Mouse (Mus musculus) CH12.LX (cell line): ENCODE measurements around the gene Hibadh. TPM values are rescaled to one million over a fixed set of nuclear protein-coding genes. Genes with fewer than 3 reads are reported as not detected.

Experiments
- DNase-seq: peaks from one replicate; pipeline ENCODE4 v3.0.0-alpha.2; 2013; ENCODE audit errors: extremely low read depth
- H3K27ac ChIP-seq: 2 replicates; pipeline ENCODE4 v1.5.1; 2012; ENCODE audit warnings: low read depth, mild to moderate bottlenecking, control low read depth, moderate library complexity; ENCODE audit not compliant: insufficient read depth
- H3K27me3 ChIP-seq: replicated peaks from 2 replicates; pipeline ENCODE3; 2012; ENCODE audit warnings: inconsistent platforms
- H3K36me3 ChIP-seq, 2 experiments: replicated peaks in 1 of 2; 2 replicates each; pipeline versions ENCODE3 to v1.6.1; 2012; ENCODE audit warnings: inconsistent platforms in 1 of 2, low read length in 1 of 2, mild to moderate bottlenecking in 1 of 2, mixed read lengths in 1 of 2, moderate library complexity in 1 of 2; ENCODE audit not compliant: control insufficient read depth in 1 of 2, insufficient read depth in 1 of 2
- H3K4me1 ChIP-seq, 2 experiments: 2 replicates each; pipeline ENCODE4 v1.6.1; 2012; ENCODE audit warnings: inconsistent platforms in 1 of 2, moderate library complexity in 1 of 2; ENCODE audit not compliant: insufficient read depth in 2 of 2, control insufficient read depth in 1 of 2
- H3K4me2 ChIP-seq: 2 replicates; pipeline ENCODE4 v1.6.1; 2012; ENCODE audit warnings: low read depth, mild to moderate bottlenecking, control low read depth; ENCODE audit not compliant: poor library complexity, insufficient read depth, severe bottlenecking
- H3K4me3 ChIP-seq, 3 experiments: fragments of 150-350 bp in 1 of 3; sonication (generic) in 1 of 3; replicated peaks in 1 of 3; 2 replicates each; pipeline versions ENCODE3 to v1.5.1; 2011 to 2012; ENCODE audit warnings: low read depth in 2 of 3, low read length in 2 of 3, mild to moderate bottlenecking in 2 of 3, moderate library complexity in 2 of 3, control low read depth in 1 of 3, improper control_type of control experiment in 1 of 3, inconsistent platforms in 1 of 3, mixed read lengths in 1 of 3; ENCODE audit not compliant: poor library complexity in 1 of 3
- H3K79me2 ChIP-seq: replicated peaks from 2 replicates; pipeline ENCODE4 v1.6.1; 2012; ENCODE audit warnings: mild to moderate bottlenecking, moderate library complexity; ENCODE audit not compliant: control insufficient read depth, poor library complexity, insufficient read depth, severe bottlenecking; ENCODE audit errors: extremely low read depth
- H3K9ac ChIP-seq: 2 replicates; pipeline ENCODE4 v1.6.1; 2012; ENCODE audit warnings: low read depth, mild to moderate bottlenecking, control low read depth, moderate library complexity; ENCODE audit not compliant: insufficient read depth
- H3K9me3 ChIP-seq: replicated peaks from 2 replicates; pipeline ENCODE3; 2012; ENCODE audit warnings: low read length, inconsistent platforms, mixed read lengths
- CHD1 ChIP-seq: IDR thresholded peaks from 2 replicates; pipeline ENCODE4 v1.6.1; 2012; ENCODE audit warnings: low read depth, low read length, improper control_type of control experiment, inconsistent platforms
- E2F4 ChIP-seq: IDR thresholded peaks from 2 replicates; pipeline ENCODE4 v1.6.1; 2011; ENCODE audit warnings: low read depth, low read length, improper control_type of control experiment; ENCODE audit not compliant: insufficient replicate concordance
- ELF1 ChIP-seq: IDR thresholded peaks from 2 replicates; pipeline ENCODE4 v1.6.1; 2014; ENCODE audit warnings: low read depth, mild to moderate bottlenecking, inconsistent platforms, low read length, improper control_type of control experiment
- IRF4 ChIP-seq: IDR thresholded peaks from 2 replicates; pipeline ENCODE4 v1.6.1; 2014; ENCODE audit warnings: low read depth, mild to moderate bottlenecking, inconsistent platforms, low read length, improper control_type of control experiment
- JUN ChIP-seq: IDR thresholded peaks from 2 replicates; pipeline ENCODE4 v1.6.1; 2011; ENCODE audit warnings: low read depth, mild to moderate bottlenecking, low read length, improper control_type of control experiment, moderate library complexity; ENCODE audit not compliant: insufficient read depth
- MAFK ChIP-seq: IDR thresholded peaks from 2 replicates; pipeline ENCODE4 v1.6.1; 2011; ENCODE audit warnings: low read length, improper control_type of control experiment; ENCODE audit not compliant: insufficient replicate concordance
- MAX ChIP-seq: IDR thresholded peaks from 2 replicates; pipeline ENCODE4 v1.6.1; 2011; ENCODE audit warnings: low read length, improper control_type of control experiment
- MAZ ChIP-seq: IDR thresholded peaks from 2 replicates; pipeline ENCODE4 v1.6.1; 2012; ENCODE audit warnings: low read depth, mild to moderate bottlenecking, inconsistent platforms, low read length, improper control_type of control experiment, moderate library complexity
- PAX5 ChIP-seq: IDR thresholded peaks from 2 replicates; pipeline ENCODE4 v1.6.1; 2012; ENCODE audit warnings: low read length, inconsistent platforms, mixed read lengths
- RAD21 ChIP-seq: IDR thresholded peaks from 2 replicates; pipeline ENCODE4 v1.6.1; 2011; ENCODE audit warnings: low read depth, mild to moderate bottlenecking, low read length, improper control_type of control experiment, moderate library complexity
- RCOR1 ChIP-seq: conservative IDR thresholded peaks from 2 replicates; pipeline ENCODE4 v1.6.1; 2012; ENCODE audit warnings: low read depth, mild to moderate bottlenecking, inconsistent platforms, low read length, improper control_type of control experiment
- SMC3 ChIP-seq: IDR thresholded peaks from 2 replicates; pipeline ENCODE4 v1.6.1; 2011; ENCODE audit warnings: low read depth, low read length, improper control_type of control experiment
- UBTF ChIP-seq: IDR thresholded peaks from 2 replicates; pipeline ENCODE4 v1.6.1; 2012; ENCODE audit warnings: low read depth, mild to moderate bottlenecking, inconsistent platforms, low read length, improper control_type of control experiment, moderate library complexity
- ZKSCAN1 ChIP-seq: IDR thresholded peaks from 2 replicates; pipeline ENCODE4 v1.6.1; 2012; ENCODE audit warnings: low read depth, inconsistent platforms, low read length, improper control_type of control experiment, borderline replicate concordance
- ZMIZ1 ChIP-seq: IDR thresholded peaks from 2 replicates; pipeline ENCODE4 v1.6.1; 2012; ENCODE audit warnings: low read depth, mild to moderate bottlenecking, inconsistent platforms, low read length, improper control_type of control experiment
- ZNF384 ChIP-seq: IDR thresholded peaks from 2 replicates; pipeline ENCODE4 v1.6.1; 2012; ENCODE audit warnings: low read depth, low read length, improper control_type of control experiment, inconsistent platforms
- dilution Hi-C: fragments of 300-500 bp; cut with MboI; formaldehyde crosslinking; loops from 2 replicates; pipeline ENCODE4 v1.14.3; 2020; ENCODE audit warnings: low sequenced_read_pairs; ENCODE audit not compliant: extremely low pct_unique_long_range_greater_than_20kb, extremely low pct_ligation_motif_present
- in situ Hi-C: fragments of 300-500 bp; cut with MboI; formaldehyde crosslinking; loops from 3 replicates; pipeline ENCODE4 v1.14.3; 2019; ENCODE audit warnings: low sequenced_read_pairs, low pct_ligation_motif_present, low pct_unique_long_range_greater_than_20kb, mixed read lengths
- polyA plus RNA-seq: library from polyadenylated mRNA; unstranded; fragments of >175 nt; gene quantifications from 2 replicates; pipeline ENCODE4 v1.2.1, GENCODE M21; 2012; ENCODE audit warnings: low read depth; ENCODE audit not compliant: insufficient read length
- total RNA-seq, 2 experiments: library from RNA; depleted of rRNA; stranded (reverse); fragments of 300-350 nt in 1 of 2; fragments of >200 nt in 1 of 2; gene quantifications; 2 replicates each; pipeline ENCODE4 v1.2.3; 2012 to 2014

Hibadh gene
- total and polyA plus RNA-seq, 3 experiments = 38.6 to 60.4 (median 44.4) TPM

DNA sequence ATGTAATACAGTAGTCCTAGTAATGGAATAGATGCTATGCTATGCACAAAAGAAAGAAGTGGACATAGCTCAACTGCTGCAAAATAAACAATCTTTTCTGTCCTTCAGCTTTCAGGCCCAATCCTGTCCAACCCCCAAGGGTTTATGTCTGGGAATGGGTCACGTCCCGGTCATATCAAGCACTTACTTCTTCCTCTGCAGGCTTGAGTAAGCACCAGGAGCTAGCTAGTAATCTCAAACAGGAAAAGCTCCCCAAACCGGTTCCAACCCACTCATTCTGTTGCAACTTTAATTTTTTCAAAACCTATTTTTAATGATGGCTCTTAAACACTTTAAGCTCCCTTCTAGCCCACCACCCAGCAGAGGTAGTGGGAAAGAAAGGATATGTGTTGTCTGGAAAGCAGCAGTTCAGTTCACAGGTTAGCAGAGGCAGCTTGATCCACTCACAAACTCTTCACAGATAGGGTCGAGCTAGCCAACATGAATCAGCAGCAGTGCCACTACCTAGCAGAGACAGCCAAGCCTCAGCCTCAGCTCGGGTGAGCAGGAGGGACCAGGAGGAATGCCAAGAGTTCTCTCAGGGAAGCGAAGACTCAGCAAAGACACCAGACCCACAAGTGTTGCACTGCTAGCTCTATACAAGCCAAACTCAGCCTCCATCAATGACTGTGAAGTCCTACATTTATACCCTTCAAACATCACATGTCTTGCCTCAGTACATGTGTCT is 30.4 kb downstream of the Hibadh start:
- in situ Hi-C loops = no loop called here
- no peak overlapping the region for H3K4me2 ChIP-seq
- TF ChIP-seq MAFK = no peak
- no peak for TF ChIP-seq UBTF
- no peak for TF ChIP-seq MAX
- no peak for TF ChIP-seq E2F4
- TF ChIP-seq ZMIZ1 = no peak
- no peak for TF ChIP-seq ELF1
- no peak for TF ChIP-seq JUN
- no peak for TF ChIP-seq PAX5
- TF ChIP-seq MAZ = no peak
- TF ChIP-seq CHD1 = no peak
- no peak for TF ChIP-seq RAD21
- TF ChIP-seq ZNF384 = no peak
- no peaks in the 10 kb centered on the region for H3K27me3 ChIP-seq
- DNase-seq = no peak
- no peak overlapping the region for H3K4me3 ChIP-seq
- no peak overlapping the region for H3K9ac ChIP-seq
- H3K9me3 ChIP-seq = no peaks in the 10 kb centered on the region
- peaks cover 8 to 35% of the 10 kb centered on the region in 2 experiments for H3K36me3 ChIP-seq
- dilution Hi-C loops = no loop called here
- H3K4me1 ChIP-seq = peaks cover 8 to 35% of the 10 kb centered on the region in 2 experiments
- no peaks in the 10 kb centered on the region for H3K79me2 ChIP-seq
- no peak overlapping the region for H3K27ac ChIP-seq

- no peak overlapping the region for H3K4me3 ChIP-seq
- H3K4me1 ChIP-seq = peaks cover 8 to 35% of the 10 kb centered on the region in 2 experiments
- in situ Hi-C loops = no loop called here
- no peak overlapping the region for H3K27ac ChIP-seq
- no peak overlapping the region for H3K9ac ChIP-seq
- dilution Hi-C loops = no loop called here
- H3K9me3 ChIP-seq = no peaks in the 10 kb centered on the region
- TF ChIP-seq SMC3 (no peak), ZKSCAN1 (no peak), RCOR1 (no peak), IRF4 (no peak)
- TF ChIP-seq, all 38 proteins: peak for 0
- Histone ChIP-seq H3K27me3 (no peaks in the 10 kb centered on the region), H3K4me2 (no peak overlapping the region), H3K79me2 (no peaks in the 10 kb centered on the region), H3K36me3 (peaks cover 8 to 41% of the 10 kb centered on the region in 2 experiments)
- DNase-seq = no peak
Measured at GRCm38 (mm10) chr6:52608121-52608520, 32.1 kb downstream of the Hibadh start.
